Mouse (Mus musculus): ENCODE data around the gene Chil3. TPM values are rescaled to one million over a fixed set of nuclear protein-coding genes. Genes with fewer than 3 reads are reported as not detected.
"Not testable (repeated sequence)": the region's sequence is repeated elsewhere in the genome, so short reads cannot be mapped to it uniquely, and the experiment has no call there.

Gene Chil3
- 0.11 and 0.39 TPM in 2 replicates for polyA plus RNA-seq (2012; rRNA removed)

DNA sequence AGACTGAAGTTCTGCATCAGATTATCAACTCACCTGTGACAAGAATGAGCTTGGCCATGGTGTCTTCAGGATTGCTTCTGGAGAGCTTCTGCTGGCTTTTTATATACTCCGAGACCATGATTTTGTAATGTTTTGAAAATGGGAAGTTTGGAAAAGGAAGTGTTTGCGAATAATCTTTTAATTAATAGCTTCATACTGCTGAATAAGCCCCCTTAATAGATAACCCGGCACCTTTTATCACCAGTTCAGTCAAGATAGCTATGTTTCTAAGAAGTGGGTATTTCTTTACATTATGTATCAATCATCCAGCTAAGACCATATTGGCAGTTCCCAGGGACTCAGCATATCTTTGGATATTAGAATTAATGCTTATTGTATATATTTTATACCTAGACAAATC lies at the start of gene Chil3:
Gene Chil3, minus strand, starts transcription at position 101 of the 400 bp plus-strand sequence.
- Histone ChIP-seq H3K4me3 (replicated peaks; ENCODE audit: insufficient read depth, low read depth, low read length) (no peak within 1 kb of the TSS), H3K27ac (ENCODE audit: insufficient read depth, low read length) (no peak within 1 kb of the TSS), H3K27me3 (ENCODE audit: control insufficient read depth, insufficient read depth, low read length) (no peaks in the 10 kb centered on the region), H3K4me1 (ENCODE audit: control insufficient read depth, insufficient read depth, low read length) (no peaks in the 10 kb centered on the region)
- TF ChIP-seq CTCF (IDR thresholded peaks at IDR 0.05; ENCODE audit: borderline replicate concordance, insufficient read depth, low read depth, low read length) (no peak), POLR2A (IDR thresholded peaks at IDR 0.05; ENCODE audit: borderline replicate concordance, insufficient read depth, low read length) (no peak)
- WGBS = 84% methylated on average over 3 of the region's 3 CpGs
- no peak for DNase-seq

DNA sequence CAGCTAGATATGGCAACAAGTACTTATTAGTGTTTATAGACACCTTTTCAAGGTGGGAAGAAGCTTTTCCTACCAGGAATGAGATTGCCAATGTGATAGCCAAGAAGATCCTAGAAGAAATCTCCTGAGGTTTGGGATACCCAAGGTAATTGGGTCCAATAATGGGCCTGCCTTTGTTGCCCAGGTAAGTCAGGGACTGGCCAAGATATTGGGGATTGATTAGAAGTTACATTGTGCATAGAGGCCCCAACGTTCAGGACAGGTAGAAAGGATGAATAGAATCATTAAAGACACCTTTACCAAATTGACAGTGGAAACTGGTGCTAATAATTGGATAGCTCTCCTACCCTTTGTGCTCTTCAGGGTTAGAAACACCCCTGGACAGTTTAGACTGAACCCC lies 30.7 kb upstream of the Chil3 start:
- H3K4me1 ChIP-seq (ENCODE audit: control insufficient read depth, insufficient read depth, low read length); H3K27me3 ChIP-seq (ENCODE audit: control insufficient read depth, insufficient read depth, low read length); H3K27ac ChIP-seq (ENCODE audit: insufficient read depth, low read length); DNase-seq; H3K4me3 ChIP-seq (replicated peaks; ENCODE audit: insufficient read depth, low read depth, low read length): not testable (repeated sequence)
- 57% methylated on average over 1 of the region's 1 CpGs for WGBS

GRCm38 (mm10) chr3:106197246-106197645 lies 29.9 kb upstream of the Chil3 start:
- DNase-seq; H3K27me3 ChIP-seq (ENCODE audit: control insufficient read depth, insufficient read depth, low read length); H3K4me3 ChIP-seq (replicated peaks; ENCODE audit: insufficient read depth, low read depth, low read length); H3K4me1 ChIP-seq (ENCODE audit: control insufficient read depth, insufficient read depth, low read length); H3K27ac ChIP-seq (ENCODE audit: insufficient read depth, low read length): not testable (repeated sequence)
- 80% methylated on average over 2 of the region's 2 CpGs for WGBS

DNA sequence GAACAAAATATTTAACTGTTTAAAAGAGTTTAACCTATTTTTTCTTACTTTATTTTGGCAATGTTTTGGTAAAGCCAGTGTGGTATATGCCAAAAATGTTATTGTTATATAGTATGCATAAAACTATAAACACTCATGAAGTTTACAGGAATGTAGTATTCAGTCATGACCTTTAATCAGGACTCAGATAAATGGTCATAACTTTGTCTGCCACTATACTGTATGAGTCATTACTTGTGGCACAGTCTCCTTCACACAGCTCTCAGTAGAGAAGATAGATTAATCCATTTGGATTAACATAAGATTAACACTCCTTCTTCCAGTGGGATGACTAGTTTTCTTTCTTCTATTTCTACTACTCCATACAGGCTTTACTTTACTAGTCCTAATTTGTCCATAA lies 28.9 kb upstream of the Chil3 start:
- H3K4me3 ChIP-seq (replicated peaks; ENCODE audit: insufficient read depth, low read depth, low read length) = no peak overlapping the region
- DNase-seq = no peak
- no peak for TF ChIP-seq POLR2A (IDR thresholded peaks at IDR 0.05; ENCODE audit: borderline replicate concordance, insufficient read depth, low read length)
- TF ChIP-seq CTCF (IDR thresholded peaks at IDR 0.05; ENCODE audit: borderline replicate concordance, insufficient read depth, low read depth, low read length) = no peak
- H3K4me1 ChIP-seq (ENCODE audit: control insufficient read depth, insufficient read depth, low read length) = no peaks in the 10 kb centered on the region
- H3K27ac ChIP-seq (ENCODE audit: insufficient read depth, low read length) = no peak overlapping the region
- no peaks in the 10 kb centered on the region for H3K27me3 ChIP-seq (ENCODE audit: control insufficient read depth, insufficient read depth, low read length)

GRCm38 (mm10) chr3:106195486-106195885 lies 28.1 kb upstream of the Chil3 start:
- Histone ChIP-seq H3K4me1 (ENCODE audit: control insufficient read depth, insufficient read depth, low read length) (no peaks in the 10 kb centered on the region), H3K27me3 (ENCODE audit: control insufficient read depth, insufficient read depth, low read length) (no peaks in the 10 kb centered on the region), H3K4me3 (replicated peaks; ENCODE audit: insufficient read depth, low read depth, low read length) (no peak overlapping the region), H3K27ac (ENCODE audit: insufficient read depth, low read length) (no peak overlapping the region)
- DNase-seq = no peak
- TF ChIP-seq POLR2A (IDR thresholded peaks at IDR 0.05; ENCODE audit: borderline replicate concordance, insufficient read depth, low read length) (no peak), CTCF (IDR thresholded peaks at IDR 0.05; ENCODE audit: borderline replicate concordance, insufficient read depth, low read depth, low read length) (no peak)
- 91% methylated on average over 12 of the region's 12 CpGs for WGBS

- WGBS = 76% methylated on average over 2 of the region's 2 CpGs
- no peak for DNase-seq
- TF ChIP-seq POLR2A (IDR thresholded peaks at IDR 0.05; ENCODE audit: borderline replicate concordance, insufficient read depth, low read length) (no peak), CTCF (IDR thresholded peaks at IDR 0.05; ENCODE audit: borderline replicate concordance, insufficient read depth, low read depth, low read length) (no peak)
These were observed 20.6 kb upstream of the Chil3 start for GRCm38 (mm10) chr3:106187991-106188390.

DNA sequence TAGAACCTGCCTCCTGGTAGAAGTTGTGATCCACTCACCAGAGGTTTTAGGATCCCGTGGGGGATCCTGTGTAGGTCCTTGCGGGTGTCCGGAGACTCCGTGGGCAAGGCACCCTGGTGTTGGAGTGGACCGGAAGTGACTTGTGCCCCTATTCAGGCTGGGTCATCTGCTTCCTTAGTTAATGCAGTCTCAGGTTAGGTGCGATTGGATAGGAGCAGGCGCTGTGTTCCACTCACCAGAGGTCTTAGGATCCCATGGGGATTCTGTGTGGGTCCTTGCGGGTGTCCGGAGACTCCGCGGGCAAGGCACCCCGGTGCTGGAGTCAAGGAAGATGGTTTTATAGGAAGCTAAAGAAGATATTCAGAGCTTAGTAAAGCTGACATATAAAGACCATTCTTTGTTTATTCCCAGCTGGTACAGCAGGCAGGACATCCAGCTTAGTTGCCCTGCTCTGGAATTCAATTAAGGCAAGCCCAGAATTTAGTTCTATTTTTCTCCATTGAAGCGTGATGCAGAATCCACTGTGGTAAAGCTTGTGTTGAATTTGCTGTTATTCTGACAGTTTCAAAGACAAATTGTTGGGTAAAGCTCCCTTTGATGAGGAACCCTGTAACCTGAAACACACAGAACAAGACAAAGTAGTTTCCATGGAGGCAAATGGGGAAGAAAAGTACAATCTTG lies 10.3 kb upstream of the Chil3 start:
- no peak overlapping the region for H3K4me3 ChIP-seq (replicated peaks; ENCODE audit: insufficient read depth, low read depth, low read length)
- H3K27ac ChIP-seq (ENCODE audit: insufficient read depth, low read length) = no peak overlapping the region
- TF ChIP-seq CTCF (IDR thresholded peaks at IDR 0.05; ENCODE audit: borderline replicate concordance, insufficient read depth, low read depth, low read length) = no peak
- TF ChIP-seq POLR2A (IDR thresholded peaks at IDR 0.05; ENCODE audit: borderline replicate concordance, insufficient read depth, low read length) = no peak
- no peak for DNase-seq
- 83% methylated on average over 13 of the region's 13 CpGs for WGBS
- H3K4me1 ChIP-seq (ENCODE audit: control insufficient read depth, insufficient read depth, low read length) = no peaks in the 10 kb centered on the region
- H3K27me3 ChIP-seq (ENCODE audit: control insufficient read depth, insufficient read depth, low read length) = no peaks in the 10 kb centered on the region

More at GRCm38 (mm10) chr3:106187991-106188390, 20.6 kb upstream of the Chil3 start:
- no peak overlapping the region for H3K27ac ChIP-seq (ENCODE audit: insufficient read depth, low read length)
- H3K4me1 ChIP-seq (ENCODE audit: control insufficient read depth, insufficient read depth, low read length) = no peaks in the 10 kb centered on the region
- H3K27me3 ChIP-seq (ENCODE audit: control insufficient read depth, insufficient read depth, low read length) = no peaks in the 10 kb centered on the region
- no peak overlapping the region for H3K4me3 ChIP-seq (replicated peaks; ENCODE audit: insufficient read depth, low read depth, low read length)

DNA sequence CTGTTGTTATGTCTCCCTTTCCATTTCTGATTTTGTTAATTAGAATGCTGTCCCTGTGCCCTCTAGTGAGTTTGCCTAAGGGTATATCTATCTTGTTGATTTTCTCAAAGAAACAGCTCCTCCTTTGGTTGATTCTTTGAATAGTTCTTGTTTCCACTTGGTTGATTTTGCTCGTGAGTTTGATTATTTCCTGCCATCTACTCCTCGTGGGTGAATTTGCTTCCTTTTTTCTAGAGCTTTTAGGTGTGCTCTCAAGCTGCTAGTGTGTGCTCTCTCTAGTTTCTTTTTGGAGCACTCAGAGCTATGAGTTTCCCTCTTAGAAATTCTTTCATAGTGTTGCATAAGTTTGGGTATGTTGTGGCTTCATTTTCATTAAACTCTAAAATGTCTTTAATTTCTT lies 7.6 kb upstream of the Chil3 start:
- DNase-seq; H3K4me1 ChIP-seq (ENCODE audit: control insufficient read depth, insufficient read depth, low read length); H3K4me3 ChIP-seq (replicated peaks; ENCODE audit: insufficient read depth, low read depth, low read length); H3K27me3 ChIP-seq (ENCODE audit: control insufficient read depth, insufficient read depth, low read length); H3K27ac ChIP-seq (ENCODE audit: insufficient read depth, low read length): not testable (repeated sequence)
- WGBS = 45% methylated on average over 2 of the region's 2 CpGs

- not testable (repeated sequence) for DNase-seq; H3K27me3 ChIP-seq (ENCODE audit: control insufficient read depth, insufficient read depth, low read length); H3K4me3 ChIP-seq (replicated peaks; ENCODE audit: insufficient read depth, low read depth, low read length); H3K4me1 ChIP-seq (ENCODE audit: control insufficient read depth, insufficient read depth, low read length); H3K27ac ChIP-seq (ENCODE audit: insufficient read depth, low read length)
- WGBS = 70% methylated on average over 2 of the region's 2 CpGs
These were observed 5.1 kb upstream of the Chil3 start for GRCm38 (mm10) chr3:106172506-106172905.

Measured in cerebellum, adult 2 months (tissue).